Mouse (Mus musculus): Measurements from ENCODE around the gene Eif1b.

The Eif1b gene

GRCm38 (mm10) chr9:120492010-120492399 is at the start of gene Eif1b:
TSS of gene Eif1b (plus strand) at chr9:120492232.
- no peak for DNase-seq (ENCODE audit: low spot score)

DNA sequence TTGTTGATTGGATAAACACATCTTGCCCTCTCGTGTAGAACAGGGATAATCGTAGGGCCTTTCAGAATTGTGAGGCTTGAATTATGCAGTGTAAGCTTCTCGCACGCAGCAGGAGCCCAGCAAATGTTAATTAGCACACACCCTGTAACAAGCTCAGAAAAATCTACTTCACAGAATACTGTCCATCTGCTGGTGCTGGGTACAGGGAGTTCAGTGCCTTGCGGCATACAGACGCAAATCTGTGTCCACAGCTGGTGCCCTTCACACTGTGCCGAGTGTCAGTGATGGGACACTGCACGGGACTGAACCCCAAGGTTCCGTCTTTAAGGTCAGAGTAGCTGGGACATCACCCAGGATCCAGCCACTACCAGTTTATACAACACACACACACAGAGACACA is 47.4 kb upstream of the Eif1b start:
- DNase-seq (ENCODE audit: low spot score) = no peak

- DNase-seq (ENCODE audit: low spot score) = no peak
These were observed 42.2 kb upstream of the Eif1b start for GRCm38 (mm10) chr9:120449696-120450329.

- peak; percentile 78 for DNase-seq (ENCODE audit: low spot score)
These were observed 36.0 kb upstream of the Eif1b start for GRCm38 (mm10) chr9:120455768-120456655.

DNA sequence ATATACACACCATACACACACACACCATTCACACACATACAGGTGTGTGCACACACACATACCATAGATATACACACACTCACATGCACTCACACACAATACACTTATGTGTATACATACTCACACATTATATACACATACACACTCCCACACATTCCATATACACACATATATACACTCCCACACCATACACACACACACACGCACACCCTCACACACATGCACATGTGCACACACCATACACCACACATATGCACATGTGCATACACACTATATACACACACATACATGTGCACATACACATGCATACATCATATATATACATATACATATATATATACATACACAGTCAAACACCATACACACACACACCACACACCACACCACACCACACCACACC is 21.6 kb upstream of the Eif1b start:
- DNase-seq (ENCODE audit: low spot score) = no peak

DNA sequence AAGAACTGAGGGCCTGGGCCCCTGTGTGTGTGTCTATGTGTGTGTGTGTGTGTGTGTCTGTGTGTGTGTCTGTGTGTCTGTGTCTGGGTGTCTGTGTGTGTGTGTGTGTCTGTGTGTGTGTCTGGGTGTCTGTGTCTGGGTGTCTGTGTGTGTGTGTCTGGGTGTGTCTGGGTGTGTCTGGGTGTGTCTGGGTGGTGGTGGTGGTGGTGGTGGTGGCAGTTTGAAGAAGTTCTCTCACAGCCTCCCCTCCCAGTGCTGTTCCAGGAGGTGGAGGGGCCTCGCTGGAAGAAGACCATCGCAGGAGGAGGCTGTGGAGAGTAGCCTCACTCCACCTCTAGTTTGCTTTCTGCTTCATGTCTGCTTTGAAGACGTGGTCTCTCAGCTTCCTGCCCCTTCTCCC is 10.4 kb upstream of the Eif1b start:
- no peak for DNase-seq (ENCODE audit: low spot score)

GRCm38 (mm10) chr9:120482382-120482781 is 9.7 kb upstream of the Eif1b start:
- DNase-seq (ENCODE audit: low spot score) = no peak

DNA sequence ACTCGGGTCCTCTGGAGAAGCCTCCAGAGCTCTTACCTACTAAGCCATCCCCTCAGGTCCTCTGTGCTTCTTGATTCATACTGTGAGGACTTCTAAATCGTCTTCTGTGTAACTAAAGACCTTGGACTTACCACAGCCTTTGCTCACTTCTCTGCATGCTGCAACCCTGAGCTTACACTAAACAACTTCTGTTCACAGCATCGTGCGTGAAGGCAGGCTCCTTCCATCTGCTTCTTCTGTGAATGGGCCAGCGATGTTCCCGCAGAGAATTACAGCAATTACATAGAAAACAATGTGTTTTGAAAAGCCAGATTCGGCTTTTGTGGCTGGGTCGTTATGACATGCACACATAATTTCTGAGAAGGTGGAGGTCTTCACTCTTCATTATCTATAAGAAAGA is 8.9 kb upstream of the Eif1b start:
- DNase-seq (ENCODE audit: low spot score) = no peak

GRCm38 (mm10) chr9:120487076-120487475 is 5.0 kb upstream of the Eif1b start:
- no peak for DNase-seq (ENCODE audit: low spot score)

DNA sequence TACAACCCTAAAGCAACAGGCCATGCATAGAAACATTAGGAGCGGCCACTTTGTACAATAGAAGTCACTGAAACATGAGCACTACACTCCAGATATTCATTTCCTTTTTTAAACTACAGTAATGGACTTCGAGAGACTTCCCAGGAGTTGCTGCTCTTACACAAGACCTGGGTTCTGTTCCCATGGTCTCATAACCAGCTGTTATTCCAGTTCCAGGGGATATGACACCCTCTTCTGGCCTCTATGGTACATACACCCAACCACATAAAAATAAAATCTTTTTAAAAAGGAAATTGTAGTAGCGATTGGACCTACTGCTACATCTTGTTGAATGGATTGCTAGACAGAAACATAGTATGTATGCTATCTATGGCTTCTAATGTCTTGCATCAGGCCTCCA is 523 bp upstream of the Eif1b start:
- no peak for DNase-seq (ENCODE audit: low spot score)

DNA sequence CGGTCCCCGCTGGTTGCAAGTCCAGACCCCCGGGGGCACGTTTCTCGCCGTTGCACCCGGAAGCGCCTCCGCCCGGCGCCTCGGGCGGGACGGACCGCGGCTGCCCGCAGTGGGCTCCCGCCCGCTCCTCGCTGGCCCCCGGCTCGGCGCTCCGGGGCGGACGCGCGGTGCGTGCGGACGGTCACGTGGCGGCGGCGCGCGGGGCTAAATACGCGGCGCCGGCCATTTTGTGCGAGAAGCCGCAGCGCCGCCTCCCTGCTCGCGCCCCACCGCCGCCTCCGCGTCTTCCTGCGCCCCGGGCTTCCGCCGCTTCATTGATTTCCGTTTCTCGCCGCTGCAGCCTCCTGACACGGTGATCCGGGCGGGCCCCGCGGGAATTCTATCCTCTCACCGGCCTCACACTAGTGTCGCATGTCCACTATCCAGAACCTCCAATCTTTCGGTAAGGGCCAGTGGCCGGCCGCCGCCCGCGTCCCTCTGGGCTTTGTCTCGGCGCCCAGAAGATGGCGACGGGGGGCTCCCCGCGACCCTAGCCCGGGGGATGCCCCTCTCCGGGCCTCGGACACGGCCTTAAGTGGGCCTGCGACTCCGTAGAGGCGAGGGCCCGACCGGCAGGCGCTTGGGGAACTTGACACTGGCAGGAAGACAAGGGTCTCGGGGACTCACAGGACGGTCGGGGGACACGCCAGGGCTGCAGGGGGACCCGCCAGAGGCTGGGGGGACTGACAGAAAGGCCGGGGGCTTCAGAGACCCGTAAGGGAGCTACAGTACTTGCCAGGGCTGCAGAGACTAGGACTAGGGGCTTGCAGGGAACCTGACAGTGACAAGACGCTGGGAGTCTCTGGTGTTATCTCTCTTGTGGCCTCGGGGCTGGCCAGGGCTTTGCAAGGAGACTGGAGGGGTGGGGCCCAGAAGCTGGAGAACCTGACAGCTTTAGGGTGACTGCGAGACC is 644 bp downstream of the Eif1b start:
- peak; percentile 87 for DNase-seq (ENCODE audit: low spot score)

GRCm38 (mm10) chr9:120493781-120494180 is 1.7 kb downstream of the Eif1b start:
- DNase-seq (ENCODE audit: low spot score) = no peak

- DNase-seq (ENCODE audit: low spot score) = peak; percentile 73
These were observed 4.7 kb downstream of the Eif1b start for GRCm38 (mm10) chr9:120496691-120497090.

GRCm38 (mm10) chr9:120497983-120498382 is 6.0 kb downstream of the Eif1b start:
- DNase-seq (ENCODE audit: low spot score) = no peak

GRCm38 (mm10) chr9:120501191-120501902 is 9.3 kb downstream of the Eif1b start:
- DNase-seq (ENCODE audit: low spot score) = no peak

GRCm38 (mm10) chr9:120502013-120502412 is 10.0 kb downstream of the Eif1b start:
- DNase-seq (ENCODE audit: low spot score) = peak; percentile 88

DNA sequence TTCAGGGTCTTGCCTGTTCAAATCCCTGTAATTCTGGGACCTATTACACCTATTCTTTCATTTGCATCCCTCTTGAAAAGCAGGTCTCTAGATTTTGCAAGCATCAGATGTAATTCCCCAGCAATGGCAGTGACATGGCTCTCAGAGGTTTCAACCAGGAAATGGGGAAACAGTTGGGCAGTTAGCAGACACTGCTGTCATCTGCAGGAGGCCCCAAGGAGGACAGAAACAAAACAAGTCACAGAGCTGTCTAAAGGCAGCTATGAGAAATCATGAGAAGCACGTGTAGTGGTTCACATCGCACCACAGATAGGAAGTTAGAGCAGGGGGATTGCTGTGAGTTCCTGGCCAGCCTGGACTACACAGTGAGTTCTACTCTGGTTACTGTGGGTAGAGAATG is 12.4 kb downstream of the Eif1b start:
- DNase-seq (ENCODE audit: low spot score) = no peak

DNA sequence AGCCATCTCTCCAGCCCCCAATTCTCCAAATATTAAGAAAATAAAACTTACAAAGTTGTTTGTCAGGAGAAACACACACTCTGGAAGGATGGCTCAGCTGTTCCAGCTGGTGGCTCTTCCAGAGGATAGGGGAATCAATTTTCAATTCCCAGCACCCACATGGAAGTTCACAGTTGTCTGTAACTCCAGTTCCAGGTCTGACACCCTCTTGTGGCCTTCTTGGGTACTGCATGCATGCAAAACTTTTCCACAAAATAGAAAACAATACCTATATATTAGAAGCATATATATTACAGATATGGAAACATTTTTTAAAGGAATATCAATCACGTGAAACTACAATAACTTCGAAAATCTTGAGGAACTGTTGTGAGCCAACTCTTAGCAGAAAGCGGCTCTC is 19.7 kb downstream of the Eif1b start:
- no peak for DNase-seq (ENCODE audit: low spot score)

DNA sequence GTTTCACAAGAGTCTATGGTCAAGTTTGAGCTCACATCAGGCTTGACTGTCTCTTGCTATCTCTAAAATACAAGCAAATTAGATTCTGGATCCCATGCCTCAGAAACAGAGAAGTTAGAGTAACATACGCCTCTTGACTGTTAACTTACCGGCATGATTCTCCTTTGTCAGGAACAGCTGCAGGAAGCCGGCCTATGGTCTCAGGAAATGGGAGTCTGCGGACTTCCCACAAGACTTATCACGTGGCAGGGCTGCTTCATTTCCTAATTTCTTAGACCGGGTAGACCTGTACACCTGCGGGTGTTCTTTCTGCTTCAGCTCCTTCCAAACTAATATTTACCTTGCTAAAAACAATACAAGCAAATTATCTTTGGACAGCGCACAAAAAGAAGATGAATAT is 24.7 kb downstream of the Eif1b start:
- no peak for DNase-seq (ENCODE audit: low spot score)

DNA sequence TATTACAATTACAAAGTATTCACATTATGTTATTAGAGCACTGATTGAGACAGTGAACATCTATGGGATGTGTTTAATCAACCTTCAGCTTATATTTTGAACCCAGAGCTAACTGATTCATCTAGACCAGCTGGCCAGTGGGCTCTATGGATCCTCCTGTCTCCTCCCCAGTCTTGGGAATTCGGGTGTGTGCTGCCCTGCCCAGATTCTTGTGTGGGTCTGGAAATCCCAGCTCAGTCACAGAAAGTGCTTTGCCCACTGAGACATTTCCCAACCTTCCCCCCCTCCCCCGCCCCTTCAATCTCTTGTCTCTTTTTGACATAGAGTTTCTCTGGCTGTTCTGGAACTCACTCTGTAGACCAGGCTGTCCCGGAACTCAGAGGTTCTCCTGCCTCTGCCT is 26.9 kb downstream of the Eif1b start:
- no peak for DNase-seq (ENCODE audit: low spot score)

DNA sequence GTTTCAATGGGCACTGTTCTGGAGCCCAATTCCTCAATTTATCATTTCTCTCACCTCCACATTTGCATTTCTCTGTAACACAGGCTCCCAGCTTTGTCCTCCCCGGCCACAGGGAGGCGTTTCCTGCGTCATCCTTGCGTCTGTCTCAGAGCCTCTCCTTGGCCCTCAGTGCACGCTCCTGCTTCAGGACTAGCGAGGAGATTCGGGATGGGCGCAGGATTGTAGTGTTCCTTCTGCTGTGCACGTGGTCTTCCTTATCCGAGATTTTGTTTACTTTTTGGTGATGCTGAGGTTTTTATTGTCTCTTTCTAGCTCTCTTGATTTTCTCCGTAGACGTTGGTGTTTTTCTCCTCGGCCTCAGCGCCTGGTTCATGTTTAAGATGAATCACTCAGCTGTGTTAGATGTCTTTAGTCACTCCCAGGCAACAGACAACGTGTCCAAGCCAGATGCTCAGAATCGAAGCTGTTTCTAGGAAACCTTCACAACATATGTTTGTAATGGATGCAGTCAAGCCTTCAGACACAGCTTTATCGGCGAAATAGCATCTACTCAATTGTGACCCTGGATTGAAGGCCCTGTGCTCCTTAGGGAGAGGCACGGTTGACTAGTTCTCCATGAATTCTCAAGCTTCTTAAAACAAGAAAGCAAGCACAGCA is 27.6 kb downstream of the Eif1b start:
- no peak for DNase-seq (ENCODE audit: low spot score)

Data from testis, postnatal 10 days (tissue).